Mouse (Mus musculus): Measurements from ENCODE around the gene Ankrd35. TPM values are rescaled to one million over a fixed set of nuclear protein-coding genes. Genes with fewer than 3 reads are reported as not detected.

The Ankrd35 gene
- polyA plus RNA-seq, 1 experiment, result 1.7 TPM

DNA sequence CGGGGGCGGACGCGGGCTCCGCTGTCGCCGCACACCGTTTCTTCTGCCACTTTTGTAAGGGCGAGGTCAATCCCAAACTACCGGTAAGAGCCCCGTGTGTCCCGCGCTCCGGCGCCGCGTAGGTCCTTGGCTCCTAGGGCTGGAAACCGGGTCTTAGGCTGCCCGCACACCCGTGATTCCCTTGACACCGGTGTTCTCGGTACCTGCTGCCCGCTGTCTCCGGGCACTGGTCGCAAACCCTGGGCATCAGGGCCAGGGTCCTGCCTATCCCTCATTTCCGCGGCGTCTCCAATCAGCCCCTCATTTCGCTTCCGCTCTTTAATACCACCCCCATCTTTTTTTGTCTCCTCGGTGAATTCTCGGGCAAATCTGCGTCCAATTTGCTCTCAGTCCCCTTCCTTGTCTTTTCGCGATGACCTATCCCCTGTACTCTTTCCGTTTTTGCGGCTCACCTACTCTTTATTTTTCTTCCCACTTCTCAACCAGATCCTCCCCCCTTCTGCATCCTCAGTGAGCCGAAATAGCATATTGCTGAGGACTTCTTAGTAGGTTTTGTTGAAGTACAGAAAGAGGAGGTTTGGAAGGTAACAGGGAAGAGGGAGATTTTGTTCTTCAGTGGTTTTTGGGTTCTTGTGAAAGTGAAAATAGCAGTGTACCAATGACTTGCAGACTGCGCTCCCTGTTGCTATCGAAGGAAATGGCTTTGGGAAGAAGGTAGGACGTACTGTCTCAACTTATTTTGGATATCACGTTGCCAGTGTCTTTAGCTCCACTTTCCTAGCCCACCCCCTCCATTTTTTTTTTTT is 58.1 kb downstream of the Ankrd35 start:
- TF ChIP-seq POLR2A (IDR thresholded peaks at IDR 0.05; ENCODE audit: control insufficient read depth, extremely low read depth, insufficient read depth, low read length, poor library complexity), result no peak
- TF ChIP-seq CTCF (IDR thresholded peaks at IDR 0.05; ENCODE audit: borderline replicate concordance, control insufficient read depth, extremely low read depth, insufficient read depth, low read length, poor library complexity), result no peak
- WGBS, result under 1% methylated on average over 42 of the region's 42 CpGs
- H3K4me3 ChIP-seq (ENCODE audit: control insufficient read depth, insufficient read depth, low read length), result peak overlapping the region; percentile 95
- peak overlapping the region; percentile 63 for H3K27ac ChIP-seq (ENCODE audit: control insufficient read depth, insufficient read depth, low read length)
- no peaks in the 10 kb centered on the region; the same call in 1 of the 2 replicates for H3K36me3 ChIP-seq (ENCODE audit: control insufficient read depth, insufficient read depth, low read length)
- peaks cover 2% of the 10 kb centered on the region for H3K4me1 ChIP-seq (replicated peaks; ENCODE audit: control insufficient read depth, insufficient read depth, low read length)
- H3K27me3 ChIP-seq (ENCODE audit: control insufficient read depth, insufficient read depth, low read length), result no peaks in the 10 kb centered on the region
- DNase-seq, result peak; percentile 40

DNA sequence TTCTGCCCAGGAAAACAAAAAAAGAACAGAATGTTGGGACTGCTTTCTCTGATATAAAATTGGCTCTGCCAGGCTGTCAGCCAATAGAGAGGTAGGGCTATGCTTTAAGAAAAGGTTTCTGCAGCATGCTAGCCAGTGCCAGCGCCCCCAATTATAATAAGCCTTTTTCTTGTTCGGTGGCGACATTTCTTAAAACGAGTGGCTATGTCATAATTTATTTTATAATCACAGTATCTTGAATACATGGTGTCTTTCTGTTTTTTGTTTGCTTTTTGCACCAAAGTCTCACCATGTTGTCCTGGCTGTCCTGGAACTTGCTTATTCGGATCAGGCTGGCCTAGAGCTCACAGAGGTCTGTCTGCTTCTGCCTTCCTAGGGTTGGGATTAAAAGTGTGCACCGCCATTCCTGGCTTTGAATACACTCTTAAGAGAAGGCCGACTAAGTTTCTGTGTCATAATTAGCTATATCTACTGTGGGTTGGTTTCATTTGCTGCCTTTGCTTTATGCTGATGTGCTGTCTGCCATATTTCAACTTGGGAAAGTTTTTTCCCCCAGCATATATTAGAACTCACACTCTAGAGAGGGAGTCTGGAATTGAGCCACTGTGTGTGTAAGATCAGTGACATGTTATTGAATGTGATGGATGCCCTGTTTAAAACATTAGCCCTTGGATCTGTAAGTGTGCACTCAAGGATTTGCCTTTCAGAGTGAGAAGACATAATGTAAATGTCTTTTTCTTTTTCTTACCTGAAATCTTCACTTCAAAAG is 58.9 kb downstream of the Ankrd35 start:
- TF ChIP-seq POLR2A (IDR thresholded peaks at IDR 0.05; ENCODE audit: control insufficient read depth, extremely low read depth, insufficient read depth, low read length, poor library complexity) (no peak), CTCF (IDR thresholded peaks at IDR 0.05; ENCODE audit: borderline replicate concordance, control insufficient read depth, extremely low read depth, insufficient read depth, low read length, poor library complexity) (no peak)
- no peak for DNase-seq
- Histone ChIP-seq H3K27ac (ENCODE audit: control insufficient read depth, insufficient read depth, low read length) (no peak overlapping the region; the same call in 1 of the 2 replicates), H3K4me1 (replicated peaks; ENCODE audit: control insufficient read depth, insufficient read depth, low read length) (peaks cover 2% of the 10 kb centered on the region), H3K27me3 (ENCODE audit: control insufficient read depth, insufficient read depth, low read length) (no peaks in the 10 kb centered on the region), H3K36me3 (ENCODE audit: control insufficient read depth, insufficient read depth, low read length) (no peaks in the 10 kb centered on the region), H3K4me3 (ENCODE audit: control insufficient read depth, insufficient read depth, low read length) (no peak overlapping the region; the same call in 1 of the 2 replicates)
- 50% methylated on average over 7 of the region's 7 CpGs for WGBS

DNA sequence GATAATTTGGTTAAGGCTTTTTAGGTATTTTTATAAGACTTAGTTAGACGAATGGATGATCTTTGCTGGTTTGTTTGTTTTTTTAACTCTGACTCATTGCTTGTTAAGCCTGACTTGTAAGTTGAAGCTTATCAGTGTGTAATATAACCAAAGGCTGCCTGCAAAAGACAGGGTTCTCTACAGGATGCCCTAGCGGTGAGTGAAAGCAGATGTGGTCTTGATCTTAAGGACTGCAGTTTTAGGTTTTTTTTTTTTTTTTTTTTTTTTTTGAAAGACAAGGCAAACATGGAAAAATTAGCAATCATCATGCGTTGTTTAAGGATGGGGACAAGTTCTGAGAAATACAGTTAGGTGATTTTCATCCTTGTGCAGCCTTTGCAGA is 59.5 kb downstream of the Ankrd35 start:
- Histone ChIP-seq H3K4me3 (ENCODE audit: control insufficient read depth, insufficient read depth, low read length) (no peak overlapping the region), H3K36me3 (ENCODE audit: control insufficient read depth, insufficient read depth, low read length) (no peaks in the 10 kb centered on the region), H3K4me1 (replicated peaks; ENCODE audit: control insufficient read depth, insufficient read depth, low read length) (peaks cover 2% of the 10 kb centered on the region), H3K27ac (ENCODE audit: control insufficient read depth, insufficient read depth, low read length) (no peak overlapping the region), H3K27me3 (ENCODE audit: control insufficient read depth, insufficient read depth, low read length) (no peaks in the 10 kb centered on the region)
- WGBS, result 36% methylated on average over 3 of the region's 3 CpGs
- TF ChIP-seq POLR2A (IDR thresholded peaks at IDR 0.05; ENCODE audit: control insufficient read depth, extremely low read depth, insufficient read depth, low read length, poor library complexity) (no peak), CTCF (IDR thresholded peaks at IDR 0.05; ENCODE audit: borderline replicate concordance, control insufficient read depth, extremely low read depth, insufficient read depth, low read length, poor library complexity) (no peak)
- no peak for DNase-seq

DNA sequence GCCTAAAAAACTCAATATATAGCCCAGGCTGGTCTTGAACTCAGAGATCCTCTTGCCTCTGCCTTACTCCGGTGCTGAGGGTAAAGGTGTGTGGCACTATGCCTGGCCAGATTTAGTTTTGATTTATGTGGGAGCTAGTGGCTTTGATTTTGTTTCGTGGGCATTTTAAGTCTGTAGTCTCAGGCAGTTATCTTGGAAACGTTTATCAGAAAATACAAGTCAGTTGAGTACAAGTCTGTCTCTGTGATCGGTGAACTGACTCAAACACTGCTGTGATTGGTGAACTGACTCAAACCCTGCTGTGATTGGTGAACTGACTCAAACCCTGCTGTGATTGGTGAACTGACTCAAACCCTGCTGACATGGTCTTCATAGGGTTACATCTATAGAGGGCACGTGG is 60.9 kb downstream of the Ankrd35 start:
- Histone ChIP-seq H3K36me3 (ENCODE audit: control insufficient read depth, insufficient read depth, low read length) (no peaks in the 10 kb centered on the region), H3K4me3 (ENCODE audit: control insufficient read depth, insufficient read depth, low read length) (no peak overlapping the region), H3K27me3 (ENCODE audit: control insufficient read depth, insufficient read depth, low read length) (no peaks in the 10 kb centered on the region), H3K4me1 (replicated peaks; ENCODE audit: control insufficient read depth, insufficient read depth, low read length) (peaks cover 2% of the 10 kb centered on the region), H3K27ac (ENCODE audit: control insufficient read depth, insufficient read depth, low read length) (no peak overlapping the region)
- TF ChIP-seq CTCF (IDR thresholded peaks at IDR 0.05; ENCODE audit: borderline replicate concordance, control insufficient read depth, extremely low read depth, insufficient read depth, low read length, poor library complexity) (no peak), POLR2A (IDR thresholded peaks at IDR 0.05; ENCODE audit: control insufficient read depth, extremely low read depth, insufficient read depth, low read length, poor library complexity) (no peak)
- 88% methylated on average over 5 of the region's 5 CpGs for WGBS
- DNase-seq, result no peak

DNA sequence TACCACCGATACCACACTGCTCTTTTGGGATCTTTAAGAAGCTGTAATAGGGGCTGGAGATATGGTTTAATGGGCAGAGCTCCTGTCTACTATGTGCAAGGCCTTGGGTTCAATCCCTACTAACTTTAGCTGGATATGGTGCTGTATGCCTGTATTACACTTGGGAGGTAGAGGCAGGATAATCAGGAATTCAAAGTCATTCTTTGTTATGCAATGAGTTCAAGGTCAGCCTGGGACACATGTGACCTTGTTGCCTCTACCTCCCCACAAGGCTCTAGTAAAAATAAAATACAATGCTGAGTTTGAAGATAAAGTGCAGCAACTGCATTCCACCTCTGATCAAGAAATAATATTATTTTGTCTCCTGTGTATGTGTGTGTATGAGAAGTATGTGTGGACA is 64.1 kb downstream of the Ankrd35 start:
- Histone ChIP-seq H3K4me1 (replicated peaks; ENCODE audit: control insufficient read depth, insufficient read depth, low read length) (no peaks in the 10 kb centered on the region), H3K27ac (ENCODE audit: control insufficient read depth, insufficient read depth, low read length) (no peak overlapping the region), H3K4me3 (ENCODE audit: control insufficient read depth, insufficient read depth, low read length) (no peak overlapping the region), H3K27me3 (ENCODE audit: control insufficient read depth, insufficient read depth, low read length) (no peaks in the 10 kb centered on the region), H3K36me3 (ENCODE audit: control insufficient read depth, insufficient read depth, low read length) (no peaks in the 10 kb centered on the region)
- 93% methylated on average over 1 of the region's 1 CpGs for WGBS
- TF ChIP-seq CTCF (IDR thresholded peaks at IDR 0.05; ENCODE audit: borderline replicate concordance, control insufficient read depth, extremely low read depth, insufficient read depth, low read length, poor library complexity), result no peak
- no peak for TF ChIP-seq POLR2A (IDR thresholded peaks at IDR 0.05; ENCODE audit: control insufficient read depth, extremely low read depth, insufficient read depth, low read length, poor library complexity)
- no peak for DNase-seq

DNA sequence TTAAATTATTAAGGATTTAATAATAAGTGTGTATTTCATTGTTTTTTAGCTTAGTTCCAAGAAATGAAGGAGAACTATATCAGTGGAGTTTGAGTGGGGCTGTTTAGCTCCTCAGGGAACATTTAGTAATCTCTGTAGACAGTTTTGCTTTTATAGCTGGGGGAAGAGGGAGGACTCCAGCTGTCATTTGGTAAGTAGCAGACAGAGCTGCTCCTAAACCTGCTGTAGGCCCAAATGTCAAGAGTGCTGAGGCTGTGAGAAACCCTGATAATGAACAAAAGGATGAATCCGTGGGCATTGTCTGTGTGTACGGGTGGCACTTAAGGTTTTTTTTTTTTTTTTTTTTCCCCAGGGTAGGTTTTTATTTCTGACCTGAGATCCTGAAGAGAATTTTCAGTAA is 65.3 kb downstream of the Ankrd35 start:
- TF ChIP-seq CTCF (IDR thresholded peaks at IDR 0.05; ENCODE audit: borderline replicate concordance, control insufficient read depth, extremely low read depth, insufficient read depth, low read length, poor library complexity) (no peak), POLR2A (IDR thresholded peaks at IDR 0.05; ENCODE audit: control insufficient read depth, extremely low read depth, insufficient read depth, low read length, poor library complexity) (no peak)
- Histone ChIP-seq H3K27me3 (ENCODE audit: control insufficient read depth, insufficient read depth, low read length) (no peaks in the 10 kb centered on the region), H3K27ac (ENCODE audit: control insufficient read depth, insufficient read depth, low read length) (no peak overlapping the region), H3K4me1 (replicated peaks; ENCODE audit: control insufficient read depth, insufficient read depth, low read length) (no peaks in the 10 kb centered on the region), H3K36me3 (ENCODE audit: control insufficient read depth, insufficient read depth, low read length) (no peaks in the 10 kb centered on the region), H3K4me3 (ENCODE audit: control insufficient read depth, insufficient read depth, low read length) (no peak overlapping the region)
- 99% methylated on average over 2 of the region's 2 CpGs for WGBS
- no peak for DNase-seq
